Mouse (Mus musculus) megakaryocyte, embryonic 14.5 days (primary cell): ENCODE data around the gene Msl1. TPM values are rescaled to one million over a fixed set of nuclear protein-coding genes. Genes with fewer than 3 reads are reported as not detected.

Experiments
- H3K27me3 ChIP-seq: replicated peaks from 2 replicates; pipeline ENCODE3; 2012; ENCODE audit warnings: inconsistent platforms
- H3K36me3 ChIP-seq: replicated peaks from 2 replicates; pipeline ENCODE3; 2012; ENCODE audit warnings: low read length, inconsistent platforms, mixed read lengths
- H3K4me1 ChIP-seq: 2 replicates; pipeline ENCODE4 v1.6.1; 2012; ENCODE audit warnings: inconsistent platforms
- H3K4me3 ChIP-seq: replicated peaks from 2 replicates; pipeline ENCODE3; 2012; ENCODE audit warnings: moderate library complexity, mild to moderate bottlenecking, inconsistent platforms
- H3K9me3 ChIP-seq: 2 replicates; pipeline ENCODE4 v1.6.1; 2012; ENCODE audit warnings: inconsistent platforms
- FLI1 ChIP-seq: IDR thresholded peaks from 2 replicates; pipeline ENCODE4 v1.6.1; 2012; ENCODE audit warnings: low read length, inconsistent platforms, mixed read lengths
- GATA1 ChIP-seq: IDR thresholded peaks from 3 replicates; pipeline ENCODE4 v1.6.1; 2012; ENCODE audit warnings: mixed read lengths, low read length, inconsistent platforms, borderline replicate concordance
- polyA plus RNA-seq: library from polyadenylated mRNA; stranded (reverse); fragments of >175 nt; gene quantifications from 2 replicates; pipeline ENCODE4 v1.2.3, GENCODE M21; 2012; ENCODE audit warnings: low replicate concordance; ENCODE audit not compliant: insufficient read depth

The Msl1 gene
- 30.0 and 46.8 TPM in 2 replicates for polyA plus RNA-seq

DNA sequence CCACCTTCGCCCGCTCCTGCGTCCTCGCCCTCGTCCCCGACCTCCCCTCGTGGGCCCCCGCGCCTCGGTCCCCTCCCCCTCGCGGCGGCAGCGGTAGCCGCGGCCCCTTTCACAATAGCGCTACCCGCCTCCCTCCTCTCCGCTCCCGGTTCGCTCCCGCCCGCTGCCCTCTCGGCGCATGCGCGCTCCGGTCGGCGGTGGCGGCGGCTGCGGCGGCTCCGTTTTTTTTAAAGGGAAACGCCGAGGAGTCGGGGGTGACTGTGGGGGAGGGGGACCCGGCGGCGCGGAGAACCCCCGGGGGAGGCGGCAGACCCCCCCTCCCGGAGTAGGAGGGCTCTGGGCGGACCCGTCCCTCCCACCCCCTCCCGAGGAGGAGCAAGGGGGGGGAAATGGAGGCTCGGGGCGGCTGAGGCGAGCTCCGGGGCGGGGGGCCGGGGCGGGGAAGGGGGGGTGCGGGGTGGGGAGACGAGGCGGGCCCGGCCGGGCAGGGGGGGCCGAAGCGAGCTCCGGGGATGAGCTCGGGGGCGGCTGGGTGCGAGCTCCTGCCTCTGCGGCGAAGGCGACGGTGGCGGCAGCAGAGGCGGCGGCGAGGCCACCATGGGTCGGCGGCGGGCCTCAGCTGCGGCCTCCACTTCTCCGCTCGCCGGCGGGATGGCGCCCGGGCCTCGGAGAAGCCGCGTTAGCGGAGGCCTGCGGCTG lies at the start of gene Msl1:
Msl1 (plus strand) TSS at position 502 of the 699 bp plus-strand sequence.
- peaks cover 31% of the 10 kb centered on the region for H3K36me3 ChIP-seq

GRCm38 (mm10) chr11:98745932-98746853 lies 49.1 kb upstream of the Msl1 start:
- TF ChIP-seq GATA1 (no peak), FLI1 (no peak)
- H3K4me1 ChIP-seq: peaks cover 91% of the 10 kb centered on the region

More for the DNA sequence above, at the start of gene Msl1:
- Histone ChIP-seq H3K4me1 (peaks cover 68% of the 10 kb centered on the region), H3K27me3 (no peaks in the 10 kb centered on the region), H3K4me3 (peak within 1 kb of the TSS; percentile 99), H3K9me3 (no peaks in the 10 kb centered on the region)
- TF ChIP-seq FLI1: no peak
- TF ChIP-seq GATA1: no peak

DNA sequence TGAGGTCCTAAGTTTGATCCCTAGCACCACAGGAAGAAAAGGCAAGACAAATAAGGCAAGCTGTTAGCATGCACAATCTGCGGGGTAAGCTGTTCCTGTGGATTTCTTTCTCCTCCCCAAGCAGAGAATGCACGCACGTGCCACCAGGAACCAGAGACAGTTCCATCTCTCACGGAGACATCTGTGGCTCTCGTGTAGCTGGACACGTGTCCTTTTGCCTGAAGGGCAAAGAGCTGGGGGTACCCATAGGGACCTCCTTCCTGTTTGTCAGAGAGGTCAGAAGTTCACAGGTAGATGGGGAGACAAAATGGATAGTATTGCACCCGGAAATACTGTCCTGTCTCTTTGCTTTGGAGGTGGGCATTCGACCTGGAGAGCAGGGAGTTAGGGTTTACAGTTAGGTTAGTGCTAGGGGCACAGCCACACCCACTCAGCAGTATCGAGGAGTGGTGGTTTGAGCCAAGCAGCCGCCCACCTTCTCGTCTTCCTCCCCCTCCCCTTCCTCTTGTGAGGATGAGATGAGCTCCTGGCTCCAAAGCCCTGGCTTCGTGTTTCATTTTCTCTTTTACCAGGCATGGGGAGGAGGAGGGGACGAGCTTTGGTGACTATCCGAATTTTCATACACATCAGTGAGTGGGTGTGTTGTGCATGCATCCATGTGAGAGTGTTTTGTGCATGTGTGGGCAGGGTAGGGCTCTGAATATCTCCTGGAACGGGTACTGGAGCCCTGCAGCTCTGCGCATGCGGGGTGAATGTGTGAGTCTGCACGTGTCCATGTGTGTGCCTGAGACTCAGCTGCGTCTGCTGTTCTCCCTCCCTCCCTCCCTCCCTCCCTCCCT lies 48.2 kb upstream of the Msl1 start:
- H3K36me3 ChIP-seq: peaks cover 19% of the 10 kb centered on the region
- TF ChIP-seq GATA1 (no peak), FLI1 (no peak)
- H3K9me3 ChIP-seq: no peaks in the 10 kb centered on the region
- H3K4me3 ChIP-seq: peak overlapping the region; percentile 93
- H3K27me3 ChIP-seq: no peaks in the 10 kb centered on the region
- peaks cover 99% of the 10 kb centered on the region for H3K4me1 ChIP-seq

More at GRCm38 (mm10) chr11:98745932-98746853, 49.1 kb upstream of the Msl1 start:
- Histone ChIP-seq H3K9me3 (no peaks in the 10 kb centered on the region), H3K36me3 (peaks cover 19% of the 10 kb centered on the region), H3K27me3 (no peaks in the 10 kb centered on the region), H3K4me3 (peak overlapping the region; percentile 93)

GRCm38 (mm10) chr11:98747804-98748505 lies 47.4 kb upstream of the Msl1 start:
- peaks cover 28% of the 10 kb centered on the region for H3K36me3 ChIP-seq
- no peaks in the 10 kb centered on the region for H3K9me3 ChIP-seq
- TF ChIP-seq GATA1: no peak
- TF ChIP-seq FLI1: no peak
- no peaks in the 10 kb centered on the region for H3K27me3 ChIP-seq
- H3K4me1 ChIP-seq: peaks cover 100% of the 10 kb centered on the region
- H3K4me3 ChIP-seq: peak overlapping the region; percentile 87

GRCm38 (mm10) chr11:98748506-98749416 lies 46.6 kb upstream of the Msl1 start:
- Histone ChIP-seq H3K4me3 (peak overlapping the region; percentile 87), H3K9me3 (no peaks in the 10 kb centered on the region), H3K4me1 (peaks cover 100% of the 10 kb centered on the region), H3K27me3 (no peaks in the 10 kb centered on the region), H3K36me3 (peaks cover 36% of the 10 kb centered on the region)
- TF ChIP-seq GATA1 (no peak), FLI1 (no peak)

DNA sequence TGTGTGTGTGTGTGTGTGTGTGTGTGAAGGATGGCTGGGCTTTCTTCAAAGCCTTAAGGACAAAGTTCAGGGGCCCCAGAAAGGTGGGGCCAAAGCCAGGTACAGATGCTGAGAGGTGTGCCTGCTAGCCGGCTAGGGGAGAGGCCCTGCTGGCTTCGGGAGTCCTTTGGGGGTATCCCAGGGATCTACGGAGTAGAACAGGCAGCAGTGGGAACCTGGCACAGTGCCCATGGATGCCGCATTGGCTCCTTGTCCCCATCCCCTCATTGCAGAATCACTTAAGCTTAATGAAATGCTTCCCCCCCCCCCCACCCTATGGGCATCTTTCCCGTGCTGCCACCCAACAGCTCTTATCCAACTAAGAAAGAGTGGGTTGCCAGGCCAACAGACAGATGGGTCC lies 45.6 kb upstream of the Msl1 start:
- peaks cover 40% of the 10 kb centered on the region for H3K36me3 ChIP-seq
- H3K4me1 ChIP-seq: peaks cover 100% of the 10 kb centered on the region
- TF ChIP-seq GATA1 (no peak), FLI1 (no peak)
- no peaks in the 10 kb centered on the region for H3K27me3 ChIP-seq
- peak overlapping the region; percentile 56 for H3K4me3 ChIP-seq
- H3K9me3 ChIP-seq: no peaks in the 10 kb centered on the region

DNA sequence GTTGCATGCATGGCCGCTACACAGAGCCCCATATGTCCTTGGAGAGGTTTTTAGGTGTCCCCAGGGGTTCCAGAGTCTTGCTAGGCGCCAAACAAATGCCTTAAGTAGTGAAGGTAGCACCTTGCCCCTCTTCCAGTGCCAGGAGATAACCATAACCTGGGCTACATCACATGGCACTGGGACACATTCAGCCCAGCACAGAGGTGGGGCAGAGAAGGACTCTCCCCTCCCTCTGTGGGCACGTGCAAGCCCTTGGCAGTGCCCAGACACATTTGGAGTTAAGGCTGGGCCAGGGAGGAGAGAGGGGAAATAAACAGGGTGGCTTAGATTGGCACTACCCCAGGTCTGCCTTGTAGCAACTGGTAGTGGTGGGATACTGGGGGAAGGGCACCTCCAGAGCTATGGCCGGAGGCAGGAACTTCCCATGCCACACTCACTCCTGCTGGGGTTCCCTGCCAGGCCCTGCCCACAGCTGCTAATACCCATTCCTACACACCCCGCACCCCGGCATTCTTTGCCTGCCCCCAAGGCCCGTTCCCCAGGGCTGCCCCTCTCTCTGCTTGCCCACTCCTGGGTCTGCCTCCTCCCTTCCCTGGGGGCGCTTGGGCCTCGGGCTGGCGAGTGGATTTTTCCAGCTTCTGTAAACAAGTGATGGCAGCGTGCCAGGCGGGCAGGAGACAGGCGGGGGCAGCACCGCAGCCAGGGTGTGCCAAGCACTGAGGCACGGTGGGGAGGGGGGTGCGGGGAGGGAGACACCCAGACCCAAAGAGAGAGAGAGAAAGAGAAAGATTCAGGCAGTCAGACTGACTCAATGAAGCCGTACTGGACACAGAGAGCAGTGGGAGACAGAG lies 44.7 kb upstream of the Msl1 start:
- Histone ChIP-seq H3K36me3 (peaks cover 44% of the 10 kb centered on the region), H3K27me3 (no peaks in the 10 kb centered on the region), H3K9me3 (no peaks in the 10 kb centered on the region), H3K4me1 (peaks cover 100% of the 10 kb centered on the region), H3K4me3 (peak overlapping the region; percentile 76)
- no peak for TF ChIP-seq GATA1
- no peak for TF ChIP-seq FLI1
